Mouse (Mus musculus) brain, embryonic 14.5 days (tissue): ENCODE results near the gene Gemin8.

Experiments
- CTCF ChIP-seq: fragments of 200-500 bp; IDR thresholded peaks from 2 replicates; pipeline ENCODE4 v1.5.1; 2012; ENCODE audit warnings: inconsistent platforms, mild to moderate bottlenecking, moderate library complexity, borderline replicate concordance; ENCODE audit not compliant: insufficient read depth, insufficient read length; ENCODE audit errors: extremely low read depth
- POLR2A ChIP-seq: fragments of 200-500 bp; IDR thresholded peaks from 2 replicates; pipeline ENCODE4 v1.6.1; 2012; ENCODE audit warnings: mild to moderate bottlenecking, inconsistent platforms, borderline replicate concordance; ENCODE audit not compliant: poor library complexity, insufficient read depth, insufficient read length, severe bottlenecking; ENCODE audit errors: extremely low read depth

DNA sequence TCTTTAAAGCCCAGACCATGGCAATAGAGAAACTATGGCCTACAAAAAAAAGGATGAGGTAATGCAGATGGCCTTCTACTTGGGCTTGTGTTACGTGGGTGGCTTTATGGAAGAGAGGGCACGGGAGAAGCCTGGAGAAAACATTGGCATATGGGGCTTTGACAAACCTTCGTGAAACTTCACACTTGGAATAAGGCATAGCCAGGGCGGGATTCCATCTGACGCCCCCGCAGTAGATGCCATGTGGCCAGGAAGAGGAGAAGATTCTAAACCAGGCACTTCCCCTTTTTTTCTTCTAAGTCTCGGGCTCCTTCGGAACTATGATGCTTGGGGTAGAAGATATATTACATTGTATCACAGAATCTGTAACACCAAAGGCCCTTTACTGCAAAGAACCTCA, 46.5 kb downstream of the Gemin8 start:
- TF ChIP-seq CTCF (no peak), POLR2A (no peak)
